Mouse (Mus musculus) kidney, embryonic 16.5 days (tissue): ENCODE measurements around the gene Bspry. TPM values are rescaled to one million over a fixed set of nuclear protein-coding genes. Genes with fewer than 3 reads are reported as not detected.

Experiments used
- ATAC-seq: fragments of 200-750 bp; cut with Nextera tagmentation; 2 replicates; pipeline ENCODE4 v1.8.0; 2017; ENCODE audit warnings: moderate TSS enrichment; ENCODE audit not compliant: low FRiP score, low TSS enrichment
- H3K27ac ChIP-seq: fragments of 300-500 bp; sonication (generic); 2 replicates; pipeline ENCODE4 v1.5.1; 2014; ENCODE audit warnings: low read length
- H3K27me3 ChIP-seq: fragments of 300-500 bp; sonication (generic); 2 replicates; pipeline ENCODE4 v1.6.1; 2014; ENCODE audit warnings: low read length, control low read depth, mixed read lengths; ENCODE audit not compliant: insufficient read depth
- H3K36me3 ChIP-seq: fragments of 300-500 bp; sonication (generic); 2 replicates; pipeline ENCODE4 v1.6.1; 2014; ENCODE audit warnings: low read length, control low read depth, mixed read lengths; ENCODE audit not compliant: insufficient read depth
- H3K4me1 ChIP-seq: fragments of 300-500 bp; sonication (generic); 2 replicates; pipeline ENCODE4 v1.6.1; 2014; ENCODE audit warnings: low read length, control low read depth, mixed read lengths; ENCODE audit not compliant: insufficient read depth
- H3K4me2 ChIP-seq: fragments of 300-500 bp; sonication (generic); replicated peaks from 2 replicates; pipeline ENCODE4 v1.6.1; 2014; ENCODE audit warnings: low read depth, low read length
- H3K4me3 ChIP-seq: fragments of 300-500 bp; sonication (generic); 2 replicates; pipeline ENCODE4 v1.5.1; 2014; ENCODE audit warnings: mild to moderate bottlenecking, low read length
- H3K9ac ChIP-seq: fragments of 300-500 bp; sonication (generic); replicated peaks from 2 replicates; pipeline ENCODE4 v1.6.1; 2014; ENCODE audit warnings: low read length
- H3K9me3 ChIP-seq: fragments of 300-500 bp; sonication (generic); 2 replicates; pipeline ENCODE4 v1.6.1; 2016; ENCODE audit warnings: low read length, control low read depth
- WGBS: fragments of 180-500 bp; shearing (Covaris S2); extraction: QIAGEN DNeasy Blood & Tissue Kit; methylation state at CpG from one replicate; pipeline ENCODE4 v1.1.7; 2014; 5-methylcytosine and 5-hydroxymethylcytosine counted together
- polyA plus RNA-seq: library from polyadenylated mRNA; unstranded; fragments of >200 nt; fragmentation: Nextera tagmentation; extraction: Ambion mirVana; gene quantifications from 2 replicates; pipeline ENCODE4 v1.2.1, GENCODE M21; 2015

Gene Bspry
- 25.9 and 28.3 TPM in 2 replicates for polyA plus RNA-seq

- H3K4me1 ChIP-seq = peaks cover 12% of the 10 kb centered on the region
- ATAC-seq = peak; percentile 88
- H3K36me3 ChIP-seq = no peaks in the 10 kb centered on the region
- peak within 1 kb of the TSS; percentile 70 for H3K9ac ChIP-seq
- H3K4me3 ChIP-seq = peak within 1 kb of the TSS; percentile 58
- peak within 1 kb of the TSS; percentile 60 for H3K27ac ChIP-seq
- H3K27me3 ChIP-seq = no peaks in the 10 kb centered on the region
- H3K9me3 ChIP-seq = no peaks in the 10 kb centered on the region
- H3K4me2 ChIP-seq = peak within 1 kb of the TSS; percentile 86
- WGBS = 1% methylated on average over 57 of the region's 71 CpGs
Observed at GRCm38 (mm10) chr4:62479937-62480708, at the start of gene Bspry. Bspry (plus strand) TSS chr4:62480053.

GRCm38 (mm10) chr4:62430678-62431077 is 49.2 kb upstream of the Bspry start:
- Histone ChIP-seq H3K4me2 (no peak overlapping the region), H3K9ac (no peak overlapping the region), H3K27ac (no peak overlapping the region), H3K4me3 (no peak overlapping the region), H3K27me3 (no peaks in the 10 kb centered on the region), H3K36me3 (peaks cover 1% of the 10 kb centered on the region; the same call in 1 of the 2 replicates), H3K4me1 (no peaks in the 10 kb centered on the region), H3K9me3 (no peaks in the 10 kb centered on the region)
- no peak for ATAC-seq

- WGBS = 86% methylated on average over 4 of the region's 4 CpGs
- no peak overlapping the region for H3K9ac ChIP-seq
- no peak overlapping the region for H3K4me2 ChIP-seq
- no peaks in the 10 kb centered on the region for H3K9me3 ChIP-seq
- H3K36me3 ChIP-seq = no peaks in the 10 kb centered on the region; the same call in 1 of the 2 replicates
- no peak overlapping the region for H3K27ac ChIP-seq
- no peaks in the 10 kb centered on the region for H3K27me3 ChIP-seq
- H3K4me1 ChIP-seq = no peaks in the 10 kb centered on the region
- ATAC-seq = no peak
- no peak overlapping the region for H3K4me3 ChIP-seq
Observed at GRCm38 (mm10) chr4:62431522-62431921, 48.3 kb upstream of the Bspry start.

GRCm38 (mm10) chr4:62433939-62434870 is 45.6 kb upstream of the Bspry start:
- no peaks in the 10 kb centered on the region for H3K4me1 ChIP-seq
- H3K4me3 ChIP-seq = no peak overlapping the region
- H3K4me2 ChIP-seq = no peak overlapping the region
- H3K27me3 ChIP-seq = no peaks in the 10 kb centered on the region
- WGBS = 71% methylated on average over 7 of the region's 7 CpGs
- H3K27ac ChIP-seq = no peak overlapping the region
- no peaks in the 10 kb centered on the region for H3K9me3 ChIP-seq
- H3K36me3 ChIP-seq = no peaks in the 10 kb centered on the region
- no peak overlapping the region for H3K9ac ChIP-seq
- ATAC-seq = no peak

- Histone ChIP-seq H3K27me3 (no peaks in the 10 kb centered on the region), H3K4me1 (no peaks in the 10 kb centered on the region), H3K27ac (no peak within 1 kb of the TSS), H3K4me2 (no peak within 1 kb of the TSS), H3K9ac (no peak within 1 kb of the TSS), H3K36me3 (no peaks in the 10 kb centered on the region), H3K4me3 (no peak within 1 kb of the TSS), H3K9me3 (no peaks in the 10 kb centered on the region)
- no peak for ATAC-seq
- WGBS = 85% methylated on average over 6 of the region's 6 CpGs
Observed at GRCm38 (mm10) chr4:62435081-62435480, 44.8 kb upstream of the Bspry start, which contains the start of gene Rnf183. Rnf183 (minus strand) TSS chr4:62435252.

GRCm38 (mm10) chr4:62437256-62437778 is 42.5 kb upstream of the Bspry start:
- Histone ChIP-seq H3K4me2 (no peak overlapping the region), H3K36me3 (no peaks in the 10 kb centered on the region), H3K27me3 (no peaks in the 10 kb centered on the region), H3K4me3 (no peak overlapping the region), H3K27ac (peak overlapping the region; percentile 4; the same call in 1 of the 2 replicates), H3K9ac (no peak overlapping the region), H3K4me1 (no peaks in the 10 kb centered on the region), H3K9me3 (no peaks in the 10 kb centered on the region)
- 85% methylated on average over 3 of the region's 3 CpGs for WGBS
- no peak for ATAC-seq

- no peaks in the 10 kb centered on the region for H3K27me3 ChIP-seq
- H3K27ac ChIP-seq = peak overlapping the region; percentile 4; the same call in 1 of the 2 replicates
- H3K9me3 ChIP-seq = no peaks in the 10 kb centered on the region
- H3K4me2 ChIP-seq = no peak overlapping the region
- 56% methylated on average over 7 of the region's 7 CpGs for WGBS
- peak; percentile 80 for ATAC-seq
- H3K4me3 ChIP-seq = no peak overlapping the region
- H3K9ac ChIP-seq = no peak overlapping the region
- no peaks in the 10 kb centered on the region for H3K36me3 ChIP-seq
- no peaks in the 10 kb centered on the region for H3K4me1 ChIP-seq
Observed at GRCm38 (mm10) chr4:62437871-62438270, 42.0 kb upstream of the Bspry start.

- Histone ChIP-seq H3K36me3 (no peaks in the 10 kb centered on the region), H3K4me1 (no peaks in the 10 kb centered on the region), H3K9me3 (no peaks in the 10 kb centered on the region), H3K9ac (no peak overlapping the region), H3K4me3 (no peak overlapping the region), H3K27ac (no peak overlapping the region), H3K27me3 (no peaks in the 10 kb centered on the region), H3K4me2 (no peak overlapping the region)
- no peak for ATAC-seq
- 56% methylated on average over 4 of the region's 4 CpGs for WGBS
Observed at GRCm38 (mm10) chr4:62439793-62440192, 40.1 kb upstream of the Bspry start.

GRCm38 (mm10) chr4:62440544-62440943 is 39.3 kb upstream of the Bspry start:
- no peak overlapping the region for H3K27ac ChIP-seq
- H3K27me3 ChIP-seq = no peaks in the 10 kb centered on the region
- ATAC-seq = no peak
- no peaks in the 10 kb centered on the region for H3K4me1 ChIP-seq
- H3K36me3 ChIP-seq = no peaks in the 10 kb centered on the region
- no peak overlapping the region for H3K4me3 ChIP-seq
- H3K4me2 ChIP-seq = no peak overlapping the region
- H3K9me3 ChIP-seq = no peaks in the 10 kb centered on the region
- WGBS = 71% methylated on average over 4 of the region's 4 CpGs
- H3K9ac ChIP-seq = no peak overlapping the region
